Mouse (Mus musculus) bone marrow macrophage, adult 2 months (primary cell): ENCODE measurements around the gene Abcc9. TPM values are rescaled to one million over a fixed set of nuclear protein-coding genes. Genes with fewer than 3 reads are reported as not detected.

Experiments used
- H3K27ac ChIP-seq: 2 replicates; pipeline ENCODE4 v1.5.1; 2012; ENCODE audit warnings: low read depth, low read length; ENCODE audit not compliant: insufficient read depth
- H3K4me1 ChIP-seq: 2 replicates; pipeline ENCODE4 v1.6.1; 2012; ENCODE audit warnings: low read length; ENCODE audit not compliant: control insufficient read depth, insufficient read depth
- H3K4me3 ChIP-seq: 2 replicates; pipeline ENCODE4 v1.5.1; 2012; ENCODE audit warnings: mild to moderate bottlenecking, low read length, moderate library complexity; ENCODE audit not compliant: insufficient read depth
- CTCF ChIP-seq: IDR thresholded peaks from 2 replicates; pipeline ENCODE4 v1.5.1; 2012; ENCODE audit warnings: low read depth, mild to moderate bottlenecking, low read length, moderate library complexity
- POLR2A ChIP-seq: IDR thresholded peaks from 2 replicates; pipeline ENCODE4 v1.6.1; 2012; ENCODE audit warnings: mild to moderate bottlenecking, low read depth, low read length, borderline replicate concordance
- polyA plus RNA-seq: library from polyadenylated mRNA; stranded (reverse); fragments of >200 nt; gene quantifications from 2 replicates; pipeline ENCODE4 v1.2.4, GENCODE M21; 2012; ENCODE audit not compliant: missing spikeins, insufficient read depth, insufficient read length

Gene Abcc9
- polyA plus RNA-seq, 1 experiment = not detected

DNA sequence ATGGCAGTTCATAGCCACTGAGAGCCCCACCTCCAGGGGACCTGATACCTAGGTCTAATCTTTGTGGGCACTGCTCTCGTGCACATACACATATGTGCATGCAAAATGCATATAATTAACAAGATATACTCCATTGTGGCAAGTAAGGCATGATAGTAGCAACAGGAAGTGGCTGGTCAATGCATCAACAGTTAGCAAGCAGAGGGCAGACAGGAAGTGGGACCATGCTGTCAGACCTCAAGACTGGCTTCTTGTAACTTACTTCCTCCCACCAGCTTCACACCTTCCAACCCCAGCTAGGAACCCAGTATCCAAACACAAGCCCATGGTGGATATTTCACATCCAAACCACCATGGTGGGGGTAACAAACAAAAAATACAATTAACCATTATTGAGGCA is 141.0 kb downstream of the Abcc9 start:
- H3K4me3 ChIP-seq = no peak overlapping the region
- no peaks in the 10 kb centered on the region for H3K4me1 ChIP-seq
- TF ChIP-seq CTCF (no peak), POLR2A (no peak)
- no peak overlapping the region for H3K27ac ChIP-seq

- TF ChIP-seq POLR2A (no peak), CTCF (no peak)
- Histone ChIP-seq H3K4me3 (no peak overlapping the region), H3K27ac (no peak overlapping the region), H3K4me1 (no peaks in the 10 kb centered on the region)
Observed at GRCm38 (mm10) chr6:142558772-142559679, 143.1 kb downstream of the Abcc9 start.

GRCm38 (mm10) chr6:142558076-142558475 is 144.0 kb downstream of the Abcc9 start:
- Histone ChIP-seq H3K27ac (no peak overlapping the region), H3K4me1 (no peaks in the 10 kb centered on the region), H3K4me3 (no peak overlapping the region)
- TF ChIP-seq POLR2A (no peak), CTCF (no peak)

- no peak overlapping the region for H3K27ac ChIP-seq
Observed at GRCm38 (mm10) chr6:142555988-142556387, 146.1 kb downstream of the Abcc9 start.

DNA sequence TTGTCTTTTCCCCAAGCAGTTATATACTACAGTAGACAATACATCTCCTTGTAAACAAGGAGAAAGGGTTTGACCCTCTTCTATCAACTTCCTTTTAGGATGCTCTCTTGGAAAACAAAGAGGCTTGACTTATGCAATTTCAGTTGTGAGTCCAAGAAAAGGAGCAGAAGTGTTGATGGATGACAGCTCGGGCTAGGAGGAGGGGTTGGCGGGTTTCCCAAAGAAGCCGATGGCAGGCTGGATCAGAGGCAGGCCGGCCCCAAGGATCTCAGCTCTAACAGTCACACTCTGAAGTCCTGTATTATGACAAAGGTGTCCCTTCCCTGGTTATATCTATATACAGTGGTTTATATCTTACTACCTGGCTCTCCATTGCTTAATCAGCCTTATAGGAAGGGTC is 150.6 kb downstream of the Abcc9 start:
- no peak overlapping the region for H3K4me3 ChIP-seq
- TF ChIP-seq POLR2A (no peak), CTCF (no peak)
- H3K27ac ChIP-seq = no peak overlapping the region
- no peaks in the 10 kb centered on the region for H3K4me1 ChIP-seq

More at GRCm38 (mm10) chr6:142555988-142556387, 146.1 kb downstream of the Abcc9 start:
- Histone ChIP-seq H3K4me3 (no peak overlapping the region), H3K4me1 (no peaks in the 10 kb centered on the region)
- TF ChIP-seq CTCF (no peak), POLR2A (no peak)

GRCm38 (mm10) chr6:142550871-142551270 is 151.2 kb downstream of the Abcc9 start:
- TF ChIP-seq CTCF = no peak
- TF ChIP-seq POLR2A = no peak
- H3K4me1 ChIP-seq = no peaks in the 10 kb centered on the region
- no peak overlapping the region for H3K27ac ChIP-seq
- H3K4me3 ChIP-seq = no peak overlapping the region

- H3K4me3 ChIP-seq = no peak overlapping the region
- TF ChIP-seq CTCF = no peak
- no peak for TF ChIP-seq POLR2A
- H3K4me1 ChIP-seq = no peaks in the 10 kb centered on the region
- no peak overlapping the region for H3K27ac ChIP-seq
Observed at GRCm38 (mm10) chr6:142548377-142548776, 153.7 kb downstream of the Abcc9 start.

DNA sequence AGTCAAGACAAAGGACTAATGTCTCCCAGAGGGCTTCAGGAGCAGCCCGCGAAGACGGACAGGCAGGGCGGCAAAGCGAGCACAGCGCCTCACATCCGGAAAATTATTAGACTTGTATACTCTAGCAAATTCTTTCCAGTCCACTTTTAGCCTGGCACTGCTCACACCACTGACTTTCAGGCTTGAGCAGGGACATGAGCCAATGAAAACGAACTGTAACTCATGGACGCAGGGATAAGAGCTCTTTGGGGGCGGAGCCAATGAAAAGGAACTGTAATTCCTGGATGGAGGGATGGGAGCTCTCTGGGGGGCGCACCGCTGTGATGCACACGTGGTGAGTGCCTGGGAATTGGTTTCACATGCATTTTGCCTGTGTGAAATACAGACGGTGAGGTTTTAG is 157.0 kb downstream of the Abcc9 start:
- Histone ChIP-seq H3K4me1 (no peaks in the 10 kb centered on the region), H3K27ac (no peak overlapping the region), H3K4me3 (no peak overlapping the region)
- TF ChIP-seq CTCF (no peak), POLR2A (no peak)

DNA sequence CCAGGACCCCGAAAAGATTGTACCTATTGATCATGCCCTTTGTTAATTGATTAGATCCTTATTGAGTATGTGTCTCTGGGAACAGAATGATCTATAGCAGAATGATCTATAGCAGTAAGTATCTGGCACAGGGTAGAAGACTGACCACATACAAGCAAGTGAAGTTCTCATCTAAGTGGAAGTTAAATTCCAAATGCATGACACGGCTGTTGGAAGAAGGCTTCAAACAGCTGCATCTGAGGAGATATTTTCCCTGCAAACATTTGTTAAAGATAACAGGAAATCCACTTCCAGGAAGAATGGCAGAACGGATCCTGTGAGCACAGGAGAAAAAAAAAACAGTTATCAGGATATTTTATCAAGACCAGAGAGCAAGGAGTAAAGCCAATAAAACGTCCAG is 158.5 kb downstream of the Abcc9 start:
- Histone ChIP-seq H3K4me1 (no peaks in the 10 kb centered on the region), H3K4me3 (no peak overlapping the region), H3K27ac (no peak overlapping the region)
- TF ChIP-seq CTCF (no peak), POLR2A (no peak)

GRCm38 (mm10) chr6:142542800-142543175 is 159.3 kb downstream of the Abcc9 start:
- Histone ChIP-seq H3K27ac (no peak overlapping the region), H3K4me1 (no peaks in the 10 kb centered on the region), H3K4me3 (no peak overlapping the region)
- TF ChIP-seq POLR2A (no peak), CTCF (no peak)
